Mouse (Mus musculus) forebrain, embryonic 15.5 days (tissue): ENCODE results near the gene Grb10. TPM values are rescaled to one million over a fixed set of nuclear protein-coding genes. Genes with fewer than 3 reads are reported as not detected.

Source experiments
- ATAC-seq: fragments of 200-750 bp; cut with Nextera tagmentation; replicated peaks from 2 replicates; pipeline ENCODE4 v1.8.0; 2017; ENCODE audit warnings: mild to moderate bottlenecking, moderate TSS enrichment, moderate library complexity
- H3K27ac ChIP-seq: fragments of 300-500 bp; sonication (generic); replicated peaks from 2 replicates; pipeline ENCODE4 v1.5.1; 2015; ENCODE audit warnings: mild to moderate bottlenecking, inconsistent platforms
- H3K27me3 ChIP-seq: fragments of 300-500 bp; sonication (generic); 2 replicates; pipeline ENCODE4 v1.6.1; 2015; ENCODE audit warnings: inconsistent platforms
- H3K36me3 ChIP-seq: fragments of 300-500 bp; sonication (generic); 2 replicates; pipeline ENCODE4 v1.6.1; 2015; ENCODE audit warnings: mild to moderate bottlenecking, inconsistent platforms
- H3K4me1 ChIP-seq: fragments of 300-500 bp; sonication (generic); 2 replicates; pipeline ENCODE4 v1.6.1; 2015; ENCODE audit warnings: inconsistent platforms
- H3K4me2 ChIP-seq: fragments of 300-500 bp; sonication (generic); replicated peaks from 2 replicates; pipeline ENCODE4 v1.6.1; 2015; ENCODE audit warnings: mild to moderate bottlenecking, inconsistent platforms
- H3K4me3 ChIP-seq: fragments of 300-500 bp; sonication (generic); 2 replicates; pipeline ENCODE4 v1.5.1; 2015; ENCODE audit warnings: mild to moderate bottlenecking, inconsistent platforms
- H3K9ac ChIP-seq: fragments of 300-500 bp; sonication (generic); replicated peaks from 2 replicates; pipeline ENCODE4 v1.6.1; 2015; ENCODE audit warnings: mild to moderate bottlenecking, inconsistent platforms
- H3K9me3 ChIP-seq: fragments of 300-500 bp; sonication (generic); 2 replicates; pipeline ENCODE4 v1.6.1; 2016; ENCODE audit warnings: inconsistent platforms
- WGBS: fragments of 180-500 bp; shearing (Covaris S2); methylation state at CpG from one replicate; pipeline ENCODE4 v1.1.7; 2015; ENCODE audit warnings: mixed read lengths; 5-methylcytosine and 5-hydroxymethylcytosine counted together
- polyA plus RNA-seq: library from polyadenylated mRNA; unstranded; fragments of >200 nt; fragmentation: Nextera tagmentation; extraction: Ambion mirVana; gene quantifications from 2 replicates; pipeline ENCODE4 v1.2.1, GENCODE M21; 2015

Gene Grb10
- polyA plus RNA-seq, 1 experiment from 2014 or later: 97.9 TPM

- Histone ChIP-seq H3K9me3 (no peaks in the 10 kb centered on the region), H3K27me3 (no peaks in the 10 kb centered on the region), H3K36me3 (no peaks in the 10 kb centered on the region), H3K4me3 (no peak overlapping the region), H3K9ac (no peak overlapping the region), H3K27ac (no peak overlapping the region), H3K4me1 (no peaks in the 10 kb centered on the region), H3K4me2 (no peak overlapping the region)
- no peak for ATAC-seq
- WGBS: 83% methylated on average over 3 of the region's 3 CpGs
Observed at GRCm38 (mm10) chr11:11963587-11963986, 74.9 kb downstream of the Grb10 start.

GRCm38 (mm10) chr11:11963065-11963464 lies 75.4 kb downstream of the Grb10 start:
- WGBS: 83% methylated on average over 2 of the region's 2 CpGs
- no peaks in the 10 kb centered on the region for H3K27me3 ChIP-seq
- no peak overlapping the region for H3K9ac ChIP-seq
- H3K27ac ChIP-seq: no peak overlapping the region
- H3K36me3 ChIP-seq: no peaks in the 10 kb centered on the region
- H3K4me1 ChIP-seq: no peaks in the 10 kb centered on the region
- no peak overlapping the region for H3K4me2 ChIP-seq
- no peak for ATAC-seq
- no peaks in the 10 kb centered on the region for H3K9me3 ChIP-seq
- H3K4me3 ChIP-seq: no peak overlapping the region

GRCm38 (mm10) chr11:11962629-11962954 lies 75.9 kb downstream of the Grb10 start:
- H3K36me3 ChIP-seq: no peaks in the 10 kb centered on the region
- H3K4me3 ChIP-seq: no peak overlapping the region
- H3K27me3 ChIP-seq: no peaks in the 10 kb centered on the region
- 23% methylated on average over 5 of the region's 5 CpGs for whole genome bisulfite sequencing
- H3K9ac ChIP-seq: no peak overlapping the region
- no peaks in the 10 kb centered on the region for H3K4me1 ChIP-seq
- H3K4me2 ChIP-seq: no peak overlapping the region
- ATAC-seq: no peak
- no peak overlapping the region for H3K27ac ChIP-seq
- no peaks in the 10 kb centered on the region for H3K9me3 ChIP-seq

GRCm38 (mm10) chr11:11961917-11962628 lies 76.4 kb downstream of the Grb10 start:
- no peak overlapping the region for H3K9ac ChIP-seq
- H3K4me3 ChIP-seq: no peak overlapping the region
- no peaks in the 10 kb centered on the region for H3K4me1 ChIP-seq
- no peak overlapping the region for H3K4me2 ChIP-seq
- ATAC-seq: no peak
- 87% methylated on average over 5 of the region's 5 CpGs for WGBS
- no peaks in the 10 kb centered on the region for H3K36me3 ChIP-seq
- H3K27ac ChIP-seq: no peak overlapping the region
- H3K27me3 ChIP-seq: no peaks in the 10 kb centered on the region
- no peaks in the 10 kb centered on the region for H3K9me3 ChIP-seq

- no peak for ATAC-seq
- Histone ChIP-seq H3K4me3 (no peak overlapping the region), H3K36me3 (no peaks in the 10 kb centered on the region), H3K9me3 (no peaks in the 10 kb centered on the region), H3K27me3 (no peaks in the 10 kb centered on the region), H3K4me2 (no peak overlapping the region), H3K4me1 (no peaks in the 10 kb centered on the region), H3K27ac (no peak overlapping the region), H3K9ac (no peak overlapping the region)
- 32% methylated on average over 5 of the region's 5 CpGs for WGBS
Observed at GRCm38 (mm10) chr11:11960858-11961257, 77.6 kb downstream of the Grb10 start.

GRCm38 (mm10) chr11:11960227-11960626 lies 78.3 kb downstream of the Grb10 start:
- WGBS: 56% methylated on average over 2 of the region's 2 CpGs
- H3K9ac ChIP-seq: no peak overlapping the region
- H3K4me1 ChIP-seq: no peaks in the 10 kb centered on the region
- H3K36me3 ChIP-seq: no peaks in the 10 kb centered on the region
- H3K27ac ChIP-seq: no peak overlapping the region
- H3K27me3 ChIP-seq: no peaks in the 10 kb centered on the region
- H3K4me3 ChIP-seq: no peak overlapping the region
- no peak for ATAC-seq
- H3K9me3 ChIP-seq: no peaks in the 10 kb centered on the region
- H3K4me2 ChIP-seq: no peak overlapping the region

GRCm38 (mm10) chr11:11958479-11958878 lies 80.0 kb downstream of the Grb10 start:
- H3K4me2 ChIP-seq: no peak overlapping the region
- no peaks in the 10 kb centered on the region for H3K27me3 ChIP-seq
- H3K9me3 ChIP-seq: no peaks in the 10 kb centered on the region
- no peak for ATAC-seq
- no peaks in the 10 kb centered on the region for H3K4me1 ChIP-seq
- H3K4me3 ChIP-seq: no peak overlapping the region
- H3K9ac ChIP-seq: no peak overlapping the region
- WGBS: 98% methylated on average over 2 of the region's 2 CpGs
- H3K27ac ChIP-seq: no peak overlapping the region
- H3K36me3 ChIP-seq: no peaks in the 10 kb centered on the region

GRCm38 (mm10) chr11:11958061-11958361 lies 80.5 kb downstream of the Grb10 start:
- H3K27ac ChIP-seq: no peak overlapping the region
- ATAC-seq: no peak
- H3K9ac ChIP-seq: no peak overlapping the region
- 94% methylated on average over 2 of the region's 2 CpGs for WGBS
- no peaks in the 10 kb centered on the region for H3K4me1 ChIP-seq
- no peak overlapping the region for H3K4me3 ChIP-seq
- no peaks in the 10 kb centered on the region for H3K9me3 ChIP-seq
- no peaks in the 10 kb centered on the region for H3K27me3 ChIP-seq
- no peaks in the 10 kb centered on the region for H3K36me3 ChIP-seq
- H3K4me2 ChIP-seq: no peak overlapping the region

- no peaks in the 10 kb centered on the region for H3K4me1 ChIP-seq
Observed at GRCm38 (mm10) chr11:11957211-11958060, 81.0 kb downstream of the Grb10 start.

GRCm38 (mm10) chr11:11955783-11956182 lies 82.7 kb downstream of the Grb10 start:
- no peaks in the 10 kb centered on the region for H3K9me3 ChIP-seq
- no peaks in the 10 kb centered on the region for H3K36me3 ChIP-seq

More at GRCm38 (mm10) chr11:11957211-11958060, 81.0 kb downstream of the Grb10 start:
- no peak overlapping the region for H3K9ac ChIP-seq
- H3K4me2 ChIP-seq: no peak overlapping the region
- H3K27me3 ChIP-seq: no peaks in the 10 kb centered on the region
- H3K4me3 ChIP-seq: no peak overlapping the region
- WGBS: 88% methylated on average over 5 of the region's 5 CpGs
- no peak overlapping the region for H3K27ac ChIP-seq
- no peaks in the 10 kb centered on the region for H3K36me3 ChIP-seq
- no peaks in the 10 kb centered on the region for H3K9me3 ChIP-seq
- no peak for ATAC-seq

GRCm38 (mm10) chr11:11954606-11955005 lies 83.9 kb downstream of the Grb10 start:
- no peaks in the 10 kb centered on the region for H3K4me1 ChIP-seq
- 87% methylated on average over 6 of the region's 6 CpGs for WGBS
- H3K9ac ChIP-seq: no peak overlapping the region
- no peak for ATAC-seq
- no peak overlapping the region for H3K27ac ChIP-seq
- no peak overlapping the region for H3K4me2 ChIP-seq
- no peaks in the 10 kb centered on the region for H3K9me3 ChIP-seq
- no peaks in the 10 kb centered on the region for H3K36me3 ChIP-seq
- H3K27me3 ChIP-seq: no peaks in the 10 kb centered on the region
- no peak overlapping the region for H3K4me3 ChIP-seq

More at GRCm38 (mm10) chr11:11955783-11956182, 82.7 kb downstream of the Grb10 start:
- Histone ChIP-seq H3K9ac (no peak overlapping the region), H3K27me3 (no peaks in the 10 kb centered on the region), H3K4me2 (no peak overlapping the region), H3K4me3 (no peak overlapping the region), H3K4me1 (no peaks in the 10 kb centered on the region), H3K27ac (no peak overlapping the region)
- ATAC-seq: no peak

GRCm38 (mm10) chr11:11954115-11954438 lies 84.4 kb downstream of the Grb10 start:
- H3K4me1 ChIP-seq: no peaks in the 10 kb centered on the region
- no peak overlapping the region for H3K4me2 ChIP-seq
- no peaks in the 10 kb centered on the region for H3K36me3 ChIP-seq
- H3K27ac ChIP-seq: no peak overlapping the region
- H3K27me3 ChIP-seq: no peaks in the 10 kb centered on the region
- H3K9me3 ChIP-seq: no peaks in the 10 kb centered on the region
- H3K4me3 ChIP-seq: no peak overlapping the region
- ATAC-seq: no peak
- 86% methylated on average over 4 of the region's 4 CpGs for WGBS
- H3K9ac ChIP-seq: no peak overlapping the region
